Mouse (Mus musculus) midbrain, embryonic 14.5 days (tissue): ENCODE measurements around the gene Carns1. TPM values are rescaled to one million over a fixed set of nuclear protein-coding genes. Genes with fewer than 3 reads are reported as not detected.
"Not testable (repeated sequence)": the region's sequence is repeated elsewhere in the genome, so short reads cannot be mapped to it uniquely, and the experiment has no call there.

Experiments used
- ATAC-seq: fragments of 200-750 bp; cut with Nextera tagmentation; 2 replicates; pipeline ENCODE4 v1.8.0; 2017; ENCODE audit warnings: moderate number of reproducible peaks, moderate library complexity; ENCODE audit not compliant: low FRiP score, low TSS enrichment
- DNase-seq: peaks from one replicate; pipeline ENCODE4 v3.0.0-alpha.2; 2015
- H3K27ac ChIP-seq: fragments of 300-500 bp; sonication (generic); replicated peaks from 2 replicates; pipeline ENCODE4 v1.5.1; 2014; ENCODE audit warnings: mild to moderate bottlenecking, low read depth, low read length, moderate library complexity
- H3K27me3 ChIP-seq: fragments of 300-500 bp; sonication (generic); 2 replicates; pipeline ENCODE4 v1.6.1; 2014; ENCODE audit warnings: low read length, control low read depth, mixed read lengths; ENCODE audit not compliant: control insufficient read depth, insufficient read depth
- H3K36me3 ChIP-seq: fragments of 300-500 bp; sonication (generic); 2 replicates; pipeline ENCODE4 v1.6.1; 2014; ENCODE audit warnings: low read length, control low read depth; ENCODE audit not compliant: control insufficient read depth, insufficient read depth
- H3K4me1 ChIP-seq: fragments of 300-500 bp; sonication (generic); 2 replicates; pipeline ENCODE4 v1.6.1; 2014; ENCODE audit warnings: mild to moderate bottlenecking, antibody characterized with exemption, low read length, control low read depth; ENCODE audit not compliant: control insufficient read depth, insufficient read depth
- H3K4me2 ChIP-seq: fragments of 300-500 bp; sonication (generic); 2 replicates; pipeline ENCODE4 v1.6.1; 2014; ENCODE audit warnings: mild to moderate bottlenecking, low read length, moderate library complexity
- H3K4me3 ChIP-seq: fragments of 300-500 bp; sonication (generic); replicated peaks from 2 replicates; pipeline ENCODE4 v1.5.1; 2014; ENCODE audit warnings: low read depth, low read length
- H3K9ac ChIP-seq: fragments of 300-500 bp; sonication (generic); replicated peaks from 2 replicates; pipeline ENCODE4 v1.6.1; 2014; ENCODE audit warnings: mild to moderate bottlenecking, low read length, moderate library complexity
- H3K9me3 ChIP-seq: fragments of 300-500 bp; sonication (generic); 2 replicates; pipeline ENCODE4 v1.6.1; 2016; ENCODE audit warnings: low read length, control low read depth, mixed read lengths; ENCODE audit not compliant: control insufficient read depth
- WGBS: fragments of 180-500 bp; shearing (Covaris S2); extraction: QIAGEN DNeasy Blood & Tissue Kit; methylation state at CpG from one replicate; pipeline ENCODE4 v1.1.7; 2014; 5-methylcytosine and 5-hydroxymethylcytosine counted together
- polyA plus RNA-seq: library from polyadenylated mRNA; unstranded; fragments of >200 nt; fragmentation: Nextera tagmentation; extraction: Ambion mirVana; gene quantifications from 2 replicates; pipeline ENCODE4 v1.2.1, GENCODE M21; 2014

The Carns1 gene
- polyA plus RNA-seq, 1 experiment from 2014 or later = 6.0 TPM

- ATAC-seq = peak; percentile 93
- Histone ChIP-seq H3K36me3 (peaks cover 28% of the 10 kb centered on the region), H3K4me1 (peaks cover 9% of the 10 kb centered on the region), H3K27me3 (no peaks in the 10 kb centered on the region), H3K9ac (peak within 1 kb of the TSS; percentile 83), H3K4me2 (peak within 1 kb of the TSS; percentile 83), H3K4me3 (peak within 1 kb of the TSS; percentile 83), H3K27ac (peak within 1 kb of the TSS; percentile 71), H3K9me3 (no peaks in the 10 kb centered on the region)
- DNase-seq = peak; percentile 98
- WGBS = under 1% methylated on average over 63 of the region's 64 CpGs
Observed at GRCm38 (mm10) chr19:4125741-4126696, 49.3 kb downstream of the Carns1 start, which contains the start of gene Aip. Aip (minus strand) TSS chr19:4125858.

DNA sequence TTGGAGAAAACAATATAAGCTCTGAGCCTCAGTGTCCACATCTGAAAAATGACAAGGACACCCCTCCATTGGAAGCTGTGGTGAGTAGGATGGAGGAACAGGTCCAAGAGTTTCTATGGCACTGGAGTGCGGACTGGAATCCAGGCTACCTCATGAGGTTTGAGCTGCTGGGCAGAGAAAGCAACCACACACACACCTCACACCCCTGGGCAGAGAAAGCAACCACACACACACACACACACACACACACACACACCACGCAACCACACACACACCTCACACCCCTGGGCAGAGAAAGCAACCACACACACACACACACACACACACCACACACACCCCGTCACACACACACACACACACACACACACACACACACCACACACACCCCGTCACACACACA is 50.0 kb downstream of the Carns1 start:
- Histone ChIP-seq H3K9ac (peak overlapping the region; percentile 83; the same call in 1 of the 2 replicates), H3K36me3 (peaks cover 23% of the 10 kb centered on the region), H3K4me1 (peaks cover 14% of the 10 kb centered on the region), H3K4me2 (peak overlapping the region; percentile 41), H3K4me3 (peak overlapping the region; percentile 83), H3K27ac (peak overlapping the region; percentile 71)
- 7% methylated on average over 4 of the region's 4 CpGs for WGBS
- H3K9me3 ChIP-seq, ATAC-seq, H3K27me3 ChIP-seq: not testable (repeated sequence)
- DNase-seq = peak; percentile 53

DNA sequence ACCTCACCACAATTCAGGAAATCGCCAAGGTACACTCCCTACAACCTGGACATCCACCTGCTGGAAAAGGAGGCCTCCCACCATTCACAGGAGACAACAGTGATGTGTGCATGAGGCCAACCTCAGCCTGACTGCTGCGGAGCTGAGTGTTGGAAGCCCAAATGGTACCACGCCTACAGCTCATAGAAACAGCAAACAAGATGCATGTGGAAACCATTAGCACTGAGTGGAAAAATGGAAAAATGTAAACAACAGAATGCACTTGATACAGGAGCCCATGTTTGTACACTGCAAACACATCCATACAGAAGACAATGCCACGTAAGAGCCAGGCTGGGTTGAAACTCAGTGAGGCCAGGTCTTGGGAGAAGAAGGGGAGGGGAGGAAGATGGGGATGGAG is 50.8 kb downstream of the Carns1 start:
- 83% methylated on average over 4 of the region's 4 CpGs for WGBS
- Histone ChIP-seq H3K27ac (no peak overlapping the region; the same call in 1 of the 2 replicates), H3K27me3 (no peaks in the 10 kb centered on the region), H3K9me3 (no peaks in the 10 kb centered on the region), H3K4me3 (no peak overlapping the region), H3K9ac (no peak overlapping the region), H3K4me1 (peaks cover 17% of the 10 kb centered on the region), H3K4me2 (no peak overlapping the region), H3K36me3 (peaks cover 17% of the 10 kb centered on the region)
- DNase-seq (no peak), ATAC-seq (no peak)

GRCm38 (mm10) chr19:4122411-4123370 is 52.6 kb downstream of the Carns1 start:
- peaks cover 17% of the 10 kb centered on the region for H3K4me1 ChIP-seq
- no peak overlapping the region for H3K9ac ChIP-seq
- H3K27me3 ChIP-seq = no peaks in the 10 kb centered on the region
- ATAC-seq (no peak), DNase-seq (no peak)
- peaks cover 8% of the 10 kb centered on the region for H3K36me3 ChIP-seq
- H3K27ac ChIP-seq = no peak overlapping the region
- WGBS = 80% methylated on average over 7 of the region's 7 CpGs
- H3K4me3 ChIP-seq = no peak overlapping the region
- no peaks in the 10 kb centered on the region for H3K9me3 ChIP-seq
- H3K4me2 ChIP-seq = no peak overlapping the region

DNA sequence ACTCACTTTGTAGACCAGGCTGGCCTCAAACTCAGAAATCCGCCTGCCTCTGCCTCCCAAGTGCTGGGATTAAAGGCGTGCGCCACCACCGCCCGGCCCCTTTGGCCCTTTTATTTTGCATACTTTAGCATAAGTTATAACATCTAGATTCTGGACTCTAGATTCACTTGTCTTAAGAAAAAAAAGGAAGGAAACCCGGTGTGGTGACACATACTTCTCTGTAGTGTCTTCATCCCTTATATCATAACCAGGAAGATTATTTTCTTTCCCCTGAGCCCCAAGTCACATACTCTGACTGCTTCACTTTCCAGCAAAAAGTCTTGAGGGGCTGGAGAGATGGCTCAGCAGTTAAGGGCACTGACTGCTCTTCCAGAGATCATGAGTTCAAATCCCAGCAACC is 53.4 kb downstream of the Carns1 start:
- DNase-seq, H3K9ac ChIP-seq, H3K4me3 ChIP-seq, ATAC-seq, H3K36me3 ChIP-seq, H3K27me3 ChIP-seq, H3K9me3 ChIP-seq: not testable (repeated sequence)
- H3K4me2 ChIP-seq = peak overlapping the region; percentile 53
- H3K27ac ChIP-seq = peak overlapping the region; percentile 90; the same call in 1 of the 2 replicates
- peaks cover 13% of the 10 kb centered on the region for H3K4me1 ChIP-seq
- 66% methylated on average over 6 of the region's 6 CpGs for WGBS

GRCm38 (mm10) chr19:4121097-4121805 is 54.0 kb downstream of the Carns1 start:
- H3K4me1 ChIP-seq = peaks cover 7% of the 10 kb centered on the region
- 3% methylated on average over 38 of the region's 38 CpGs for WGBS
- ATAC-seq (peak; percentile 85), DNase-seq (peak; percentile 99)
- H3K27ac ChIP-seq = peak overlapping the region; percentile 90
- H3K9me3 ChIP-seq = no peaks in the 10 kb centered on the region
- H3K4me2 ChIP-seq = peak overlapping the region; percentile 53
- H3K27me3 ChIP-seq = no peaks in the 10 kb centered on the region
- peak overlapping the region; percentile 46 for H3K4me3 ChIP-seq
- peaks cover 13% of the 10 kb centered on the region for H3K36me3 ChIP-seq
- peak overlapping the region; percentile 62 for H3K9ac ChIP-seq

GRCm38 (mm10) chr19:4120496-4120895 is 54.8 kb downstream of the Carns1 start:
- H3K9ac ChIP-seq = no peak overlapping the region
- peaks cover 20% of the 10 kb centered on the region for H3K36me3 ChIP-seq
- H3K9me3 ChIP-seq = no peaks in the 10 kb centered on the region
- ATAC-seq = no peak
- DNase-seq = no peak
- no peak overlapping the region for H3K27ac ChIP-seq
- H3K4me1 ChIP-seq = peaks cover 7% of the 10 kb centered on the region
- 96% methylated on average over 2 of the region's 2 CpGs for WGBS
- no peaks in the 10 kb centered on the region for H3K27me3 ChIP-seq
- peak overlapping the region; percentile 46 for H3K4me3 ChIP-seq
- H3K4me2 ChIP-seq = peak overlapping the region; percentile 53
